Mouse (Mus musculus) hindbrain, embryonic 10.5 days (tissue): ENCODE data around the gene Pex3. TPM values are rescaled to one million over a fixed set of nuclear protein-coding genes. Genes with fewer than 3 reads are reported as not detected.
A peak's percentile ranks its signal among the peaks of the same experiment; 100 is the strongest.
"Not testable (repeated sequence)": the region's sequence is repeated elsewhere in the genome, so short reads cannot be mapped to it uniquely, and the experiment has no call there.

Experiments
- DNase-seq: peaks from one replicate; pipeline ENCODE4 v3.0.0-alpha.2; 2017; ENCODE audit warnings: low spot score
- H3K27ac ChIP-seq: fragments of 300-500 bp; sonication (generic); 2 replicates; pipeline ENCODE4 v1.5.1; 2016; ENCODE audit warnings: mild to moderate bottlenecking, moderate library complexity
- H3K27me3 ChIP-seq: fragments of 300-500 bp; sonication (generic); 2 replicates; pipeline ENCODE4 v1.6.1; 2016; ENCODE audit warnings: mild to moderate bottlenecking; ENCODE audit not compliant: poor library complexity, insufficient read depth, severe bottlenecking
- H3K36me3 ChIP-seq: fragments of 300-500 bp; sonication (generic); 2 replicates; pipeline ENCODE4 v1.6.1; 2016; ENCODE audit warnings: mild to moderate bottlenecking, moderate library complexity
- H3K4me1 ChIP-seq: fragments of 300-500 bp; sonication (generic); replicated peaks from 2 replicates; pipeline ENCODE4 v1.6.1; 2016; ENCODE audit warnings: mild to moderate bottlenecking
- H3K4me3 ChIP-seq: fragments of 300-500 bp; sonication (generic); 2 replicates; pipeline ENCODE4 v1.5.1; 2016; ENCODE audit warnings: mild to moderate bottlenecking, moderate library complexity
- H3K9me3 ChIP-seq: fragments of 300-500 bp; sonication (generic); 2 replicates; pipeline ENCODE4 v1.6.1; 2016; ENCODE audit warnings: mild to moderate bottlenecking, moderate library complexity
- WGBS: fragments of 180-500 bp; shearing (Covaris S2); methylation state at CpG from one replicate; pipeline ENCODE4 v1.1.7; 2016; 5-methylcytosine and 5-hydroxymethylcytosine counted together
- polyA plus RNA-seq: library from polyadenylated mRNA; unstranded; fragments of >200 nt; fragmentation: Nextera tagmentation; extraction: Ambion mirVana; gene quantifications from 2 replicates; pipeline ENCODE4 v1.2.1, GENCODE M21; 2016

Gene Pex3
- polyA plus RNA-seq, 1 experiment from 2014 or later = 19.6 TPM

DNA sequence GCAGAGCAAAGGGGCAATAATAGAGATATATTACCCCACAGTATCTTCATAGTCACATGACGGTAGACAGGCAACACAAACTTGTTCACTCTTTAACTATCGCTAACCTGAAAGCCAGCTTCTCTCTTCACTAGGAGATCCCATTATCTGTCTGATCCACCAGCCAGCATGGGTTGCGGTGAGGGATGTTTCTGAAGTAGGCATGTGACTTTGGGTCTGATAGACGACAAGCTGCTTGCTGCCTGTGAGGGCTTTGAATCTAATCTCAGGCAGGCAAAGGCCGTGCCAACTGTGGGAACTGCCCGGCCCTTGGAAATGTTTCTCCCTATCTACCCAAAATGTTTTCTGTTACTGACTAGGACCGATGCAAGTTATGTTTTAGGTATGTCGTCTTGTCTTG lies 50.6 kb downstream of the Pex3 start:
- Histone ChIP-seq H3K4me3 (no peak overlapping the region), H3K4me1 (peaks cover 13% of the 10 kb centered on the region; the same call in 1 of the 2 replicates), H3K27me3 (peaks cover 4% of the 10 kb centered on the region), H3K9me3 (no peaks in the 10 kb centered on the region), H3K36me3 (0 out of 2 replicates have a peak, but pooled peaks cover 4% of the 10 kb centered on the region), H3K27ac (no peak overlapping the region)
- no peak for DNase-seq
- WGBS = 89% methylated on average over 8 of the region's 8 CpGs

- 60% methylated on average over 4 of the region's 4 CpGs for WGBS
- H3K27me3 ChIP-seq, H3K36me3 ChIP-seq, H3K9me3 ChIP-seq, DNase-seq: not testable (repeated sequence)
- peaks cover 13% of the 10 kb centered on the region; the same call in 1 of the 2 replicates for H3K4me1 ChIP-seq
- peak overlapping the region; percentile 68 for H3K4me3 ChIP-seq
- peak overlapping the region; percentile 83; the same call in 1 of the 2 replicates for H3K27ac ChIP-seq
These were observed 51.4 kb downstream of the Pex3 start for GRCm38 (mm10) chr10:13501533-13501932.

GRCm38 (mm10) chr10:13500938-13501496 lies 51.9 kb downstream of the Pex3 start:
- under 1% methylated on average over 30 of the region's 30 CpGs for WGBS
- H3K36me3 ChIP-seq = 0 out of 2 replicates have a peak, but pooled peaks cover 4% of the 10 kb centered on the region
- H3K27me3 ChIP-seq = peaks cover 4% of the 10 kb centered on the region
- H3K4me1 ChIP-seq = peaks cover 13% of the 10 kb centered on the region; the same call in 1 of the 2 replicates
- no peaks in the 10 kb centered on the region for H3K9me3 ChIP-seq
- DNase-seq = peak; percentile 84
- peak overlapping the region; percentile 68 for H3K4me3 ChIP-seq
- peak overlapping the region; percentile 83 for H3K27ac ChIP-seq

GRCm38 (mm10) chr10:13500473-13500872 lies 52.5 kb downstream of the Pex3 start:
- peaks cover 13% of the 10 kb centered on the region; the same call in 1 of the 2 replicates for H3K4me1 ChIP-seq
- no peak for DNase-seq
- peaks cover 4% of the 10 kb centered on the region for H3K27me3 ChIP-seq
- peak overlapping the region; percentile 83 for H3K27ac ChIP-seq
- H3K4me3 ChIP-seq = peak overlapping the region; percentile 68
- H3K9me3 ChIP-seq = no peaks in the 10 kb centered on the region
- H3K36me3 ChIP-seq = 0 out of 2 replicates have a peak, but pooled peaks cover 4% of the 10 kb centered on the region
- WGBS = 43% methylated on average over 9 of the region's 9 CpGs

GRCm38 (mm10) chr10:13499331-13499730 lies 53.6 kb downstream of the Pex3 start, which contains the start of gene Fuca2:
Gene Fuca2 (plus strand): TSS chr10:13499540.
- 81% methylated on average over 2 of the region's 2 CpGs for WGBS
- no peak within 1 kb of the TSS for H3K4me3 ChIP-seq
- no peak for DNase-seq

DNA sequence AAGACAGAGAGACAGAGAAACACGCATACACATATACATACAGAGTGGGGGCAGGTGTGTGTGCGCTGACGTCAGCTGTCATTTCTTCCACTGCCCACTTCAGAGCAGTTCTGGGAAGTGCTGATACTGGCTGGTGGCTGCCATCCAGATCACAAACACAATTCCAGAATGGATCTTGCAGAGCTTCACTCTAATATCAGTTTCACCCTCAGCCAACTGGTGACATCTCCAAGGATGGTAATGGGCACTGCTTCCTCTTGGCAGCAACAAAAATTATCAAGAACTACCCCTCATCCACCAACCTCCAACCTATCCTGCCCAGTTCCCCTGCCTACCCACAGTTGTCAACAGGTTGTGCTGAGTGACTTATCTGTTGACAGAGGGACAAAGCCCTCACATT lies 56.6 kb downstream of the Pex3 start:
- no peaks in the 10 kb centered on the region for H3K36me3 ChIP-seq
- no peak overlapping the region for H3K4me3 ChIP-seq
- no peaks in the 10 kb centered on the region for H3K9me3 ChIP-seq
- no peak for DNase-seq
- peaks cover 10% of the 10 kb centered on the region; the same call in 1 of the 2 replicates for H3K4me1 ChIP-seq
- no peak overlapping the region for H3K27ac ChIP-seq
- peaks cover 4% of the 10 kb centered on the region for H3K27me3 ChIP-seq
- 93% methylated on average over 3 of the region's 3 CpGs for WGBS

More at GRCm38 (mm10) chr10:13499331-13499730, 53.6 kb downstream of the Pex3 start, which contains the start of gene Fuca2:
- Histone ChIP-seq H3K27me3 (peaks cover 4% of the 10 kb centered on the region), H3K27ac (no peak within 1 kb of the TSS), H3K36me3 (no peaks in the 10 kb centered on the region), H3K9me3 (no peaks in the 10 kb centered on the region), H3K4me1 (peaks cover 13% of the 10 kb centered on the region; the same call in 1 of the 2 replicates)

DNA sequence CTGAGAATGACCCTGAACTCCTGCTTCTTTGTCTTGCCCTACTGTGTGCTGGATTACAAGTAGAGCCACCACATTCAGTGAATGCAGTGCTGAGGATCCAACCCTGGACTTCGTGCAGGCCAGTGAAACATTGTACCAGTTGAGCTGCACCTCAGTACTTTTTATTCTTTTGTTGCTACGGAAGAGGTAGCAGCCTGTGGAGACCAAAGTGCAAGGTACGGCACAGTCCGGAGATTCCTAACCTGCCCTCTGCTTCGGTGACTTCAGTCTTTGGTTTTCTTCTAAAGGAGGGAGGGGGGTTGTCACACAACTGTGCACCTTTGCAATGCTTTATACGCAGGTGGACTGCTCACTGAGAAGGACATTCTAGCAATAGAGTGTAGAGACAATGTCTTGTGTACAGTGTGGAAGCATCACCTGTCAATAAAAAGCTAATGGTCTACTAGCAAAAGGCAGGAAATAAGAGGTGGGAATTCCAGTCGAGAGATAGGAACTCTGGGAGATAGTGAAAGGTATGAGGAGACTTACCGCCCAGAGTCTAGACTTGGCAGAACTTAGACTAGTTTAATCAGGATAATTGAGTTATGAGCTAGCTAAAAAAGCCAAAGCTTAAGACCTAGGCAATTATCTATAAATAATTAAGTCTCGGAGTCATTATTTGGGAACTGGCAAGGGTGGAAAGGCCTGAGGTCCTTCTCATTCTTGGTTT lies 58.8 kb downstream of the Pex3 start:
- DNase-seq = no peak
- H3K9me3 ChIP-seq = no peaks in the 10 kb centered on the region
- WGBS = 89% methylated on average over 9 of the region's 9 CpGs
- no peak overlapping the region for H3K27ac ChIP-seq
- H3K4me3 ChIP-seq = no peak overlapping the region
- H3K4me1 ChIP-seq = no peaks in the 10 kb centered on the region
- H3K27me3 ChIP-seq = peaks cover under 1% of the 10 kb centered on the region
- no peaks in the 10 kb centered on the region for H3K36me3 ChIP-seq

GRCm38 (mm10) chr10:13489671-13490070 lies 63.3 kb downstream of the Pex3 start:
- H3K9me3 ChIP-seq = no peaks in the 10 kb centered on the region
- 86% methylated on average over 6 of the region's 6 CpGs for WGBS
- H3K36me3 ChIP-seq = no peaks in the 10 kb centered on the region
- no peak overlapping the region for H3K4me3 ChIP-seq
- H3K4me1 ChIP-seq = no peaks in the 10 kb centered on the region
- no peak overlapping the region for H3K27ac ChIP-seq
- no peaks in the 10 kb centered on the region for H3K27me3 ChIP-seq
- DNase-seq = no peak

GRCm38 (mm10) chr10:13485958-13486357 lies 67.0 kb downstream of the Pex3 start:
- no peaks in the 10 kb centered on the region for H3K36me3 ChIP-seq
- H3K27ac ChIP-seq = no peak overlapping the region
- 80% methylated on average over 4 of the region's 4 CpGs for WGBS
- H3K27me3 ChIP-seq = no peaks in the 10 kb centered on the region
- no peak overlapping the region for H3K4me3 ChIP-seq
- no peak for DNase-seq
- no peaks in the 10 kb centered on the region for H3K4me1 ChIP-seq
- no peaks in the 10 kb centered on the region for H3K9me3 ChIP-seq

- Histone ChIP-seq H3K9me3 (no peaks in the 10 kb centered on the region), H3K27ac (no peak overlapping the region), H3K4me3 (no peak overlapping the region), H3K27me3 (peaks cover 24% of the 10 kb centered on the region), H3K36me3 (no peaks in the 10 kb centered on the region), H3K4me1 (peaks cover 11% of the 10 kb centered on the region)
- 88% methylated on average over 6 of the region's 6 CpGs for WGBS
- no peak for DNase-seq
These were observed 73.6 kb downstream of the Pex3 start for GRCm38 (mm10) chr10:13479341-13479740.

- H3K4me3 ChIP-seq = peak overlapping the region; percentile 84
- H3K27me3 ChIP-seq = peaks cover 58% of the 10 kb centered on the region
- no peaks in the 10 kb centered on the region for H3K36me3 ChIP-seq
- DNase-seq = no peak
- 34% methylated on average over 7 of the region's 7 CpGs for WGBS
- H3K4me1 ChIP-seq = peaks cover 22% of the 10 kb centered on the region
- no peak overlapping the region for H3K27ac ChIP-seq
- H3K9me3 ChIP-seq = no peaks in the 10 kb centered on the region
These were observed 77.8 kb downstream of the Pex3 start for GRCm38 (mm10) chr10:13475121-13475520.

DNA sequence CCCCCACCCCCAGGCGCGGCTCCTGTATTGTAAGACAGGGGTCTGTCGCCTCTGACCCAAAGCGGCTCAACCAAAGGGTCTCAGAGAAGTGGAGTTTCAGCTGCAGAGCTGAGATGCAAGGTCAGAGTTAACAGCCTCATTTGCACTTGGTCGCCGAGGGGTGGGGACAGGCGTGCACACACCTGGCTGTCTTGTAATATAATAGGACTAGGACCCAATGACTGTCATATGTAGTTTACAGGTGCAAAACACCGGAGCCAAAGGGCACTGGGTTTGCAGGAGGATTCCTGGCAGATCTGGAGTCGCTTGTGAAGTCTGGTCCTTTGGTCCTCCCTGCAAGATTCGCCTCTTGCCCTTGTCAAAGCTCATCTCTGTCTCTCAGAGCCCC lies 78.4 kb downstream of the Pex3 start:
- H3K27ac ChIP-seq = peak overlapping the region; percentile 87
- peaks cover 58% of the 10 kb centered on the region for H3K27me3 ChIP-seq
- no peaks in the 10 kb centered on the region for H3K36me3 ChIP-seq
- no peak for DNase-seq
- H3K9me3 ChIP-seq = no peaks in the 10 kb centered on the region
- peaks cover 22% of the 10 kb centered on the region for H3K4me1 ChIP-seq
- peak overlapping the region; percentile 84 for H3K4me3 ChIP-seq
- WGBS = 5% methylated on average over 10 of the region's 10 CpGs
